Mouse (Mus musculus): ENCODE measurements at regions not wholly inside any gene's neighbourhood (a gene's known extent, or its start where the extent isn't known, plus 50 kb on each side); places are given as distances from the start of the nearest gene placed in this dataset.

DNA sequence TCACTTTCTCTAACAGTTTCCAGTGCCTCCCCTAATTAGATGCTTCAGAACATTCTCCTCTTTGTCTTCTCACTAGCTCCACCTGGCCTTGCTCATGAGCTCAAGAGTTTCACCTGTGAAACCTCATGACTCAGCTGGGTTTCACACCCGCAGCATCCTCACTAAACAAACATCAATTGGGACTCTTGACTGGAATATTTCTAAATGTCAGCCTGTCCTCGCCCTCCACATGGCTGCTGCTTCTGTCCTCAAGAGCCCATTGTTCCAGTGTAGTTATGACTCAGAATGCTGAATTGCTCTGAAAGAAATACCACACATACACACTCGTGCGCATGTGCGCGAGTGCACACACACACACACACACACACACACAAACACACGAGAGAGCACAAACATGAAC is 407.2 kb downstream of the Prss52 start:
- no peaks in the 10 kb centered on the region for H3K36me3 ChIP-seq (replicated peaks; ENCODE audit: control insufficient read depth, insufficient read depth)
- no peak overlapping the region for H3K27ac ChIP-seq
- no peak overlapping the region for H3K4me2 ChIP-seq (replicated peaks)
- DNase-seq (ENCODE audit: low spot score) (no peak), ATAC-seq (ENCODE audit: low FRiP score) (no peak)
- no peaks in the 10 kb centered on the region for H3K9me3 ChIP-seq (ENCODE audit: control insufficient read depth, low read length)
- no peak overlapping the region for H3K9ac ChIP-seq
- no peak overlapping the region for H3K4me3 ChIP-seq (replicated peaks; ENCODE audit: low read length)
- H3K27me3 ChIP-seq (ENCODE audit: control insufficient read depth, insufficient read depth, low read length): no peaks in the 10 kb centered on the region
- no peaks in the 10 kb centered on the region for H3K4me1 ChIP-seq (replicated peaks; ENCODE audit: control insufficient read depth, insufficient read depth, low read length)
- 85% methylated on average over 7 of the region's 7 CpGs for WGBS

DNA sequence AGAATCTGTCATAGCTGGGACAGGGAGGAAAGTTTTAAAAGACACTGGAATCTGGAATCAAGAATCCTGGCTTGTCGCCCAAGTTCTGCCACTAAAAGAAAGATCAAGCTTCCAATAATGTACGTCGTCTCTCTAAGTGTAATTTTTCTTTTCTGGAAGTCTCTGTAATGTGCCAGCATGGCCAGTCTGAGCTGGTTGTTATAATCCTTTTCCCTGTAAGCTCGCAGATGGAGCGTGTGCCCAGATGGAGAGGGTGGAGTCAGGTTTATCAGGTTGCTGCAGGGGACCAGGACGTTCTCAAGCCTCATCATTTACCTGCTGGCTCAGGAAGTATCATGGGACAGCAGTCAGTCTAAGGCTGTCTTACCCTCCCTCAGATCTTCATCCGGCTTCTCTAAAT is 408.6 kb downstream of the Prss52 start:
- 65% methylated on average over 7 of the region's 7 CpGs for WGBS
- DNase-seq (ENCODE audit: low spot score) (no peak), ATAC-seq (ENCODE audit: low FRiP score) (no peak)
- Histone ChIP-seq H3K4me1 (replicated peaks; ENCODE audit: control insufficient read depth, insufficient read depth, low read length) (no peaks in the 10 kb centered on the region), H3K27ac (no peak overlapping the region), H3K9ac (no peak overlapping the region), H3K4me3 (replicated peaks; ENCODE audit: low read length) (no peak overlapping the region), H3K9me3 (ENCODE audit: control insufficient read depth, low read length) (no peaks in the 10 kb centered on the region), H3K4me2 (replicated peaks) (no peak overlapping the region), H3K36me3 (replicated peaks; ENCODE audit: control insufficient read depth, insufficient read depth) (no peaks in the 10 kb centered on the region), H3K27me3 (ENCODE audit: control insufficient read depth, insufficient read depth, low read length) (no peaks in the 10 kb centered on the region)

DNA sequence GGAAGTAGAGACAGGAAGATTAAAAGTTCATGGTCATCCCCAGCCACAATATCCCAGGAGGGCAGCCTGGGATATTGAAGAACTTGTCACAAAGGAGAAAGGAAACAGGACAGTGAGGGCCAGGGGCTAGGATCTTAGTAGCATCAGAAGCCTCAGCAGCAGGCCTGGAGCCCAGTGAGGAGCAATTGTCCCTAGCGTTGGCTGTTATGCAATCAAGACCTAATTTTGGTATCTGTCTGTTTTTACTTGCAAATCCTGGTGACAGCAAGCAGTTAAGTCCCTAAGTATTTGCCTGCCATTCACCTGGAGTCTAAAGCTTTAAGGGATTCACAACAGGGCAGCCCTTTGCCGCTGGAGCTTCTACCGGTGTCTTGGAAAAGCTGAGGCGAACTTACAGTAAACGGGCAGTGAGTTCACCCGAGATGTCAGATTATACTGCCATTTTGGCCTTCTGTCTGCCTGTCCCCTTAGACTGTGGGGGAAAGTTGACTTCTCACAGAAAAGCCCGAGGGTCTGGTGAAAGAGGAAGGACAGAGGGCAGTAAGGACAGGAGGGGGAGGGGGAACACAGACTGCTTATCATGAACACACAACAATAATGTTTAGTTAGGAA is 413.6 kb downstream of the Prss52 start:
- DNase-seq (ENCODE audit: low spot score) (no peak), ATAC-seq (ENCODE audit: low FRiP score) (no peak)
- no peak overlapping the region for H3K9ac ChIP-seq
- no peak overlapping the region for H3K4me3 ChIP-seq (replicated peaks; ENCODE audit: low read length)
- H3K4me2 ChIP-seq (replicated peaks): no peak overlapping the region
- WGBS: 67% methylated on average over 7 of the region's 7 CpGs
- H3K27ac ChIP-seq: no peak overlapping the region
- no peaks in the 10 kb centered on the region for H3K9me3 ChIP-seq (ENCODE audit: control insufficient read depth, low read length)
- no peaks in the 10 kb centered on the region for H3K4me1 ChIP-seq (replicated peaks; ENCODE audit: control insufficient read depth, insufficient read depth, low read length)
- H3K36me3 ChIP-seq (replicated peaks; ENCODE audit: control insufficient read depth, insufficient read depth): no peaks in the 10 kb centered on the region
- H3K27me3 ChIP-seq (ENCODE audit: control insufficient read depth, insufficient read depth, low read length): no peaks in the 10 kb centered on the region

DNA sequence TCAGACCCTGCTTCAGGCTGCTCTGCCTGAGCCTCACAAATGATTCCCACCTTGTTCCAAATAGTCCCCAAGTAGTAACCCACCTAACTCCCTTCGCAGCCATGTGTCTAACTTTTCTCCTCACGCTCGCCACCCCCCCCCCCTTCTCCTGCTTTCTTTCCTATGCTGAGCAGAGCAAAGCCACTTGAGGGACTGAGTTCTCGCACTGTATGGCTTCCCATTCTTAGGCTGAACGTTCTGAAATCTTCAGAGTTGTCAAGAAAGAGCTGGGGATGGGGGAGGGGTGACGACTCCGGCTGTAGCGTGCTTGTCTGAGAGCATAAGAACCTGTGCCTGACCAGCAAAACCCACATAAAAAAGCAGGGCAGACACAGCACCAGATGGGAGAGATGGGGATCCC is 420.6 kb downstream of the Prss52 start:
- no peak for ATAC-seq (ENCODE audit: low FRiP score)
- H3K4me1 ChIP-seq (replicated peaks; ENCODE audit: control insufficient read depth, insufficient read depth, low read length): peaks cover 13% of the 10 kb centered on the region
- WGBS: 45% methylated on average over 8 of the region's 8 CpGs

DNA sequence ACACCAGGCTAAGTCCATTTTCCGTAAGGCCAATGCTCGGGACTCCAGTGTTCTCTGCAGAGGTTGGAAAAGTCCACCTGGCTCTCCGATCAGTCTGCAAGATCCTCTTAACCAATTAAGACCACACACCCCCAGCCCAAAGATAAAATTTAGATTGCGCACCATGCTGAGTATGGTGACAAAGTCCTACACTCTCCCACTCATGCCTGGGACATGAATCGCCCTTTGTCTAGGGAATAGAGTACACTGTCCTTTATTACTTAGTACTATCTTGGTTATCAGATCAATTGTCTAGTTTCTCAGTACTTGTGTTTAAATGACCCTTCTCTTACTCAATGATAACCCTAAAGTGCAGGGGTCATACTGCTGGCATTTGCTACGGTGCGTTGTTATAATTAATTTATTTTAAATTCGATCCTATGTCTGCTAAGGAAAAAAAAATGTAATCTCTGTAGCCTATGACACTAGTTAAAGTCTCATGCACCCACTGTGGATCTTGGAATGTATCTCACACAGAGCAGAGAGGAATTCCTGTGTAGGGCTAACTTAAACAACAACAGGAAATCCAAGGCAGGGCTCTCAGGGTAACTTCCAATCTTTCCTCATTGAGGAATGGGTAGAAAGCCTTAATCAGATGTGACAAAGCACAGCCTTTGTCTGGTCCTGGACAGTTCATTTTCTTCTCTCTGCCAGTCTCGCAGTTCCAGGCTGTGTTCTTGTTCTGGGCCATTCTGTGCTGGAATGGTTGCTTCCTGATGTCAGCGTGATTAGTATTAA is 421.4 kb downstream of the Prss52 start:
- H3K27ac ChIP-seq: 0 out of 2 replicates have a peak overlapping the region, but pooled peaks have one; percentile 26
- H3K36me3 ChIP-seq (replicated peaks; ENCODE audit: control insufficient read depth, insufficient read depth): no peaks in the 10 kb centered on the region
- ATAC-seq (ENCODE audit: low FRiP score): no peak
- H3K9me3 ChIP-seq (ENCODE audit: control insufficient read depth, low read length): no peaks in the 10 kb centered on the region
- no peak overlapping the region for H3K4me2 ChIP-seq (replicated peaks)
- no peaks in the 10 kb centered on the region for H3K27me3 ChIP-seq (ENCODE audit: control insufficient read depth, insufficient read depth, low read length)
- DNase-seq (ENCODE audit: low spot score): no peak
- no peak overlapping the region for H3K4me3 ChIP-seq (replicated peaks; ENCODE audit: low read length)
- 0 out of 2 replicates have a peak overlapping the region, but pooled peaks have one; percentile 22 for H3K9ac ChIP-seq
- H3K4me1 ChIP-seq (replicated peaks; ENCODE audit: control insufficient read depth, insufficient read depth, low read length): peaks cover 13% of the 10 kb centered on the region
- WGBS: 68% methylated on average over 10 of the region's 10 CpGs

More for the DNA sequence above, 420.6 kb downstream of the Prss52 start:
- Histone ChIP-seq H3K9me3 (ENCODE audit: control insufficient read depth, low read length) (no peaks in the 10 kb centered on the region), H3K4me2 (replicated peaks) (no peak overlapping the region), H3K27ac (peak overlapping the region; percentile 39; the same call in 1 of the 2 replicates), H3K9ac (0 out of 2 replicates have a peak overlapping the region, but pooled peaks have one; percentile 22), H3K36me3 (replicated peaks; ENCODE audit: control insufficient read depth, insufficient read depth) (no peaks in the 10 kb centered on the region), H3K27me3 (ENCODE audit: control insufficient read depth, insufficient read depth, low read length) (no peaks in the 10 kb centered on the region), H3K4me3 (replicated peaks; ENCODE audit: low read length) (no peak overlapping the region)
- DNase-seq (ENCODE audit: low spot score): no peak

DNA sequence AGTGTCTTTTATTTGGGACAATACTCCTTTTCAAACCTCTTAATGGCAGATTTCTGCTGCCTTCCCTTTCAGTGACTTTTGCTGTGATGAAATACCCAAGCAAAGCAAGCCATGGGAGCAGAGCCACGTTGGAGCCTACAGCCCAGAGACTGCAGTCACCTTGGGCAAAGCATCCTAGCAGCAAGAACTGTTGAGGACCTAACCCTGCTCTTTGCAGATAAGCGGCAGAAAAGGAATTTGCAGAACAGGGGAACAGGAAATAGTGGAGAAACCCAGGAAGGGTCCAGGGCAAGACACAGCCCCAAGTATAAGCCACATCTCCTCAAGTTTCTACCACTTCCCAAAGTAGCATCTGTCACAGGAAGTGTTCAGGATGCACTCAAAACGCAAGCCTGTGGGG is 426.5 kb downstream of the Prss52 start:
- Histone ChIP-seq H3K4me3 (replicated peaks; ENCODE audit: low read length) (no peak overlapping the region), H3K27ac (no peak overlapping the region), H3K27me3 (ENCODE audit: control insufficient read depth, insufficient read depth, low read length) (no peaks in the 10 kb centered on the region), H3K9ac (no peak overlapping the region), H3K4me1 (replicated peaks; ENCODE audit: control insufficient read depth, insufficient read depth, low read length) (peaks cover 21% of the 10 kb centered on the region), H3K36me3 (replicated peaks; ENCODE audit: control insufficient read depth, insufficient read depth) (no peaks in the 10 kb centered on the region), H3K9me3 (ENCODE audit: control insufficient read depth, low read length) (no peaks in the 10 kb centered on the region), H3K4me2 (replicated peaks) (no peak overlapping the region)
- DNase-seq (ENCODE audit: low spot score): no peak
- ATAC-seq (ENCODE audit: low FRiP score): no peak
- WGBS: 61% methylated on average over 3 of the region's 3 CpGs

DNA sequence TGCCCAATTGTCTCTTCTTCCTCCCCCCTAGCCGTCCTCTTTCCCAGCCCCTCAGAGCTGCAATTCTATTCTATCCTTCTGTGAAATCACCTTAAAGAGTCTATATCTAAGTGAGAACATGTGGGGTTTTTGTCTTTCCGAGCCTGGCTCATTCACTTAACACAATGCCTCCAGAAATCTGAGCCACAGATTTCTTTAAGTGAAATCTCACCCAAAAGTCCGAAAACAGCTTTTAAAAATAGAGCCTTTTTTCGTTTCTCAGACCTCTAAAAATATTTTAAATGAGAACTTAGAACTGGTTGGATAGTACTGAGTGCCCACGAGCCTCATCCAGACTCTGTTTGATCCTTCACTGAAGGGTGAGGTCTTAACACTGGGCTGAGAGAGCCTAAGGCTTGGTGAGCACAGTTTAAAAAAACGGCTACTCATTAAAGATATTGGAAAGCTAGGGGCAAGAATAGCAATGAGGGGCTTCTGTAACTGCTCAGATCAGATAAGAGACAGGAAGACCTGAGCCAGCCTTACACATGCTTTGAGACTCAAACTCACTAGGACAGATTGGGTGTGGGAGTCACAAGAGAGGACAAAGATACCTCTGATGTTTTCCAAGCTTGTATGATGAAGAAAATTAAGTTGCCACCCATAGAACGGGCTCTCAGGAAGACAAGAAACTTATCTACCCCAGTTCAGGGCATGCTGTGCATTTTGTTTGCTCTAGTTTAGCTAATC is 427.3 kb downstream of the Prss52 start:
- H3K4me2 ChIP-seq (replicated peaks): no peak overlapping the region
- 47% methylated on average over 7 of the region's 7 CpGs for WGBS
- no peak overlapping the region for H3K27ac ChIP-seq
- no peak overlapping the region for H3K4me3 ChIP-seq (replicated peaks; ENCODE audit: low read length)
- no peaks in the 10 kb centered on the region for H3K9me3 ChIP-seq (ENCODE audit: control insufficient read depth, low read length)
- no peak overlapping the region for H3K9ac ChIP-seq
- ATAC-seq (ENCODE audit: low FRiP score) (no peak), DNase-seq (ENCODE audit: low spot score) (no peak)
- no peaks in the 10 kb centered on the region for H3K27me3 ChIP-seq (ENCODE audit: control insufficient read depth, insufficient read depth, low read length)
- H3K36me3 ChIP-seq (replicated peaks; ENCODE audit: control insufficient read depth, insufficient read depth): no peaks in the 10 kb centered on the region
- H3K4me1 ChIP-seq (replicated peaks; ENCODE audit: control insufficient read depth, insufficient read depth, low read length): peaks cover 21% of the 10 kb centered on the region

DNA sequence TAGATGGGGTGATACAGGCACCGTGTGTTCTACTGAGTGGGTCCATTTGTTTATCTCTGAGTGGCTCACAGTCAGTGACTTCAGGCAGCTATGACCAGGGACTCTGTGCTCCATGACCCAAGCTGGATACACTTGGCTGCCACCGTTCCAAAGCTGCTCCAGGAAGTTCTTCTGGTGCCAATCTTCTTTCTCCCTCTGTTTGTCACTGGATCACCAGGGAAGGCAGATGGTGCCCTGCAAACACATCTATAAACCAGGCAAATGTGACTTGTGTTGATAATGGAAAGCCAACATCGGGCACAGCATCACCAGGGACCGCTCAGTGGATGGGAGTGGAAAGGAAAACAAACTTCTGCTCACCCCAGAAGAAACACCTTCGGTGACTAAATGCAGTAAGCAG is 428.3 kb downstream of the Prss52 start:
- peak overlapping the region; percentile 94; the same call in 1 of the 2 replicates for H3K27ac ChIP-seq
- no peaks in the 10 kb centered on the region for H3K36me3 ChIP-seq (replicated peaks; ENCODE audit: control insufficient read depth, insufficient read depth)
- ATAC-seq (ENCODE audit: low FRiP score) (no peak), DNase-seq (ENCODE audit: low spot score) (no peak)
- 89% methylated on average over 5 of the region's 5 CpGs for WGBS
- no peak overlapping the region for H3K4me2 ChIP-seq (replicated peaks)
- peaks cover 21% of the 10 kb centered on the region for H3K4me1 ChIP-seq (replicated peaks; ENCODE audit: control insufficient read depth, insufficient read depth, low read length)
- H3K9me3 ChIP-seq (ENCODE audit: control insufficient read depth, low read length): no peaks in the 10 kb centered on the region
- no peak overlapping the region for H3K4me3 ChIP-seq (replicated peaks; ENCODE audit: low read length)
- H3K27me3 ChIP-seq (ENCODE audit: control insufficient read depth, insufficient read depth, low read length): no peaks in the 10 kb centered on the region
- no peak overlapping the region for H3K9ac ChIP-seq

DNA sequence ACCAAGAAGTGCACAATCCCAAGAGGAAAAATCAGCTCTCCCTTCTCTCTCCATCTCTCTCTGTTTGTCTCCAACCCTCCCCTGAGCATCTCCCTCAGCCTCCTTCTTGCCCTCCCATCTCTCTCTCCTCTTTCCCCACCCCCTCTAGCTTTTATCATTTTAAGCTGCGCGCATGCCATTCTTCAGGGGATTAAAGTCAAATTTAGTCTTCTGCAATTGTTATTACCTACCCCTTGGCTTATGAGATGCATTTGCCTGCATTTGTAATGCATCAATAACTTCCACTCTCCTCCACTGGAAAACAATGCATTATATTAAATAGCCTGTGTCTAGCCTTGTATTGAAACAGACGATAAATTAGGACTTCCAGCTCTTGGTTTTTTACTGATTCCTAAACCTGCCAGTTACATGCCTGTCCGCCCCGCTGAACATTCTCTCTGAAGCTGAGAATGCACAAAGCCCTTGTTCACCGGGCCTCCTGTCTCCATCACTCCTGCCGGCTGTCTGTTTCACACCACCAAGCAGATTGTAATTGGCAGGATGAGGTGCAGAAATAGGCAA is 429.6 kb downstream of the Prss52 start:
- Histone ChIP-seq H3K9me3 (ENCODE audit: control insufficient read depth, low read length) (no peaks in the 10 kb centered on the region), H3K9ac (peak overlapping the region; percentile 21), H3K4me1 (replicated peaks; ENCODE audit: control insufficient read depth, insufficient read depth, low read length) (peaks cover 21% of the 10 kb centered on the region), H3K36me3 (replicated peaks; ENCODE audit: control insufficient read depth, insufficient read depth) (no peaks in the 10 kb centered on the region), H3K4me2 (replicated peaks) (peak overlapping the region; percentile 10; the same call in 1 of the 2 replicates), H3K27ac (peak overlapping the region; percentile 94), H3K4me3 (replicated peaks; ENCODE audit: low read length) (no peak overlapping the region), H3K27me3 (ENCODE audit: control insufficient read depth, insufficient read depth, low read length) (no peaks in the 10 kb centered on the region)
- peak; percentile 59 for ATAC-seq (ENCODE audit: low FRiP score)
- DNase-seq (ENCODE audit: low spot score): peak; percentile 53
- WGBS: 15% methylated on average over 7 of the region's 7 CpGs
